ENCODE assay signal across 1 mouse cellular context in the genomic region with DNA sequence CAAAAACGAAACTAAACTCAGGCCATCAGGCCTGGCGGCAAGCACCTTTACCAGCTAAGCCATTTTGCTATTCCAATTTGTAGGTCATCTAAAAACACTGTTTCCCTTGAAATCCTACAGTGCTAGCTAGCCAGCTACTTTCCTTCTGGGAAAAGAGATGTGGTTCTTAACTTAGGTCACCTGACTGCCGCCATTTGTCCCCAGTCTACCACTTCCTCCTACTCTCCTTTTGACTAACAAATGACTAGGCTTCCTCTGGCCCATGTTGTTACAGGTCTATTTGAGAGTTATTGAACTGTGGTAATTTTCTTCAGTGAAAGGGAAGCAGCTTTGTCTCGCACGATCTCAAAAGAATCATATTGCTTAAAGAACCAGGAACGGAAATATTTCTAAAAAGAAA.
TF ChIP-seq lines count a peak whose summit lies in the region.

No protein-coding gene starts in this region.

TF ChIP-seq in CH12.LX, 34 proteins besides CTCF, POLR2A, EP300 and RAD21:
- peak; percentile 77 for TF ChIP-seq MAX (IDR thresholded peaks at IDR 0.05; ENCODE audit: low read length)
- peak; percentile 66; the same call in 1 of the 2 replicates for TF ChIP-seq ELF1 (IDR thresholded peaks at IDR 0.05; ENCODE audit: low read depth, low read length)
- TF ChIP-seq E2F4 (IDR thresholded peaks at IDR 0.05; ENCODE audit: insufficient replicate concordance, low read depth, low read length): no peak
- TF ChIP-seq ZKSCAN1 (IDR thresholded peaks at IDR 0.05; ENCODE audit: borderline replicate concordance, low read depth, low read length): no peak
- TF ChIP-seq USF1 (IDR thresholded peaks at IDR 0.05; ENCODE audit: low read depth, low read length): peak; percentile 78
- TF ChIP-seq PAX5 (IDR thresholded peaks at IDR 0.05; ENCODE audit: low read length): no peak
- peak; percentile 59; the same call in 1 of the 2 replicates for TF ChIP-seq JUND (conservative IDR thresholded peaks at IDR 0.05; ENCODE audit: low read depth, low read length)
- TF ChIP-seq TCF12 (IDR thresholded peaks at IDR 0.05; ENCODE audit: low read depth, low read length): peak; percentile 63; the same call in 1 of the 2 replicates
- peak; percentile 32; the same call in 1 of the 2 replicates for TF ChIP-seq MYC (IDR thresholded peaks at IDR 0.05; ENCODE audit: low read depth, low read length)
- peak; percentile 90 for TF ChIP-seq IRF4 (IDR thresholded peaks at IDR 0.05; ENCODE audit: low read depth, low read length)
- TF ChIP-seq SIN3A (IDR thresholded peaks at IDR 0.05; ENCODE audit: low read length): peak; percentile 32; the same call in 1 of the 2 replicates
- no peak for TF ChIP-seq CHD2 (IDR thresholded peaks at IDR 0.05; ENCODE audit: low read length)
- no peak for TF ChIP-seq MAZ (IDR thresholded peaks at IDR 0.05; ENCODE audit: low read depth, low read length)
- TF ChIP-seq MAFK (IDR thresholded peaks at IDR 0.05; ENCODE audit: insufficient replicate concordance, low read length): peak; percentile 53; the same call in 1 of the 2 replicates
- peak; percentile 91 for TF ChIP-seq ETS1 (conservative IDR thresholded peaks at IDR 0.05; ENCODE audit: low read depth, low read length)
- no peak for TF ChIP-seq NELFE (IDR thresholded peaks at IDR 0.05; ENCODE audit: low read depth, low read length)
- no peak for TF ChIP-seq ZC3H11A (IDR thresholded peaks at IDR 0.05; ENCODE audit: low read depth, low read length)
- peak; percentile 60; the same call in 1 of the 2 replicates for TF ChIP-seq MEF2A (IDR thresholded peaks at IDR 0.05; ENCODE audit: borderline replicate concordance, low read depth, low read length)
- no peak for TF ChIP-seq GABPA (IDR thresholded peaks at IDR 0.05; ENCODE audit: insufficient replicate concordance, low read depth, low read length)
- no peak for TF ChIP-seq POLR2AphosphoS2 (IDR thresholded peaks at IDR 0.05; ENCODE audit: low read depth, low read length)
- no peak; the same call in none of the 2 replicates for TF ChIP-seq HCFC1 (IDR thresholded peaks at IDR 0.05; ENCODE audit: low read depth, low read length)
- TF ChIP-seq RCOR1 (conservative IDR thresholded peaks at IDR 0.05; ENCODE audit: low read depth, low read length): no peak; the same call in 1 of the 2 replicates
- TF ChIP-seq USF2 (conservative IDR thresholded peaks at IDR 0.05; ENCODE audit: low read depth, low read length): peak; percentile 79
- TF ChIP-seq CHD1 (IDR thresholded peaks at IDR 0.05; ENCODE audit: low read depth, low read length): no peak
- TF ChIP-seq TBP (conservative IDR thresholded peaks at IDR 0.05; ENCODE audit: low read depth, low read length): peak; percentile 89
- TF ChIP-seq JUN (IDR thresholded peaks at IDR 0.05; ENCODE audit: insufficient read depth, low read depth, low read length): peak; percentile 45
- no peak for TF ChIP-seq ZMIZ1 (IDR thresholded peaks at IDR 0.05; ENCODE audit: low read depth, low read length)
- TF ChIP-seq BHLHE40 (IDR thresholded peaks at IDR 0.05; ENCODE audit: low read depth, low read length): peak; percentile 96
- TF ChIP-seq UBTF (IDR thresholded peaks at IDR 0.05; ENCODE audit: low read depth, low read length): no peak
- TF ChIP-seq MXI1 (IDR thresholded peaks at IDR 0.05; ENCODE audit: low read depth, low read length): 0 out of 2 replicates have a peak, but pooled peaks have one; percentile 0
- TF ChIP-seq ZNF384 (IDR thresholded peaks at IDR 0.05; ENCODE audit: low read depth, low read length): no peak
- no peak for TF ChIP-seq KAT2A (IDR thresholded peaks at IDR 0.05; ENCODE audit: insufficient replicate concordance, low read length)
- no peak; the same call in 1 of the 2 replicates for TF ChIP-seq SMC3 (IDR thresholded peaks at IDR 0.05; ENCODE audit: low read depth, low read length)
- no peak for TF ChIP-seq NRF1 (IDR thresholded peaks at IDR 0.05; ENCODE audit: low read depth, low read length)
TF ChIP-seq in CH12.LX: peak in this region for 16.
